Mouse (Mus musculus) adrenal gland, adult 2 months (tissue): ENCODE measurements at regions not wholly inside any gene's neighbourhood (a gene's known extent, or its start where the extent isn't known, plus 50 kb on each side); places are given as distances from the start of the nearest gene placed in this dataset.

ENCODE experiments used
- DNase-seq: peaks from one replicate; pipeline ENCODE4 v3.0.0; 2021

DNA sequence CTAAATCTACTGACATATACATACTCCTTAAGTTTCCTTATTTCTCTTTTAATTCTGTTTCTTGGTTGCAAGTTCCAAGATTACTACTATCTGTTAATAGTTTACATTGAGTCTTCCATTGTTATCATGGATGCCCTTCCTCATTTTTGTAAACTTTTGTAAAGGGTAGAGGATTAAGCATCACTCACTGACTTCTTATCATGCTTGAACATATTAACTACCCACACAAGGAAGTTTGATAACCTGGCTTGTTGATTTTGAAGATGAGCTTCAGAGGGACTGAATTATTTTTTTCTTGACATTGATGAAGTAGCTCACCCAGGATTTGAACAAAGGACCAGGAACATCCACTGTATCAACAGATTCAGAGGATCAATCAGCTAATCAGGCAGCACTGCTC, 162.8 kb upstream of the Fam98a start:
- no peak for DNase-seq

DNA sequence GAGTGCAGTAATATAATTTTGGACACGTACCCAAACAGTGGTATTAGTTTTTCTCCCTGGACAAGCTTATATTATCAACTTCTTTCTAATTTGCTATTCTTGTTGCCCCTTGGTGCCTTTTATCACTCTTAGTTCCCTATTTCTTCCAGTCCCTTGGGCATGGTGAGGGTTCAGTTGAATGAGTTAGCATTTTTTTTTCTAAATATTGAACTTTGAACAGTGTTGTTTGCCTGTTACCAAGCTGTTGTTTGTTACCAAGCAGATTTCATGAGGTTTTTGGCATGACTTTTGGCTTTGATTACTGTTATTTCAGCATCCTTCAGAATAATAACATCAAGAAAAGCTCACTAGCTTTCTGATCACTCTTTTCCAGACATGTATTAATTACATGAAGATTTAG, 162.3 kb upstream of the Fam98a start:
- no peak for DNase-seq

- DNase-seq = no peak
These were observed 155.9 kb upstream of the Fam98a start for GRCm38 (mm10) chr17:75707687-75708086.

- no peak for DNase-seq
These were observed 153.6 kb upstream of the Fam98a start for GRCm38 (mm10) chr17:75705357-75705756.

- DNase-seq = no peak
These were observed 152.1 kb upstream of the Fam98a start for GRCm38 (mm10) chr17:75703865-75704264.

- no peak for DNase-seq
These were observed 145.0 kb upstream of the Fam98a start for GRCm38 (mm10) chr17:75696729-75697103.

DNA sequence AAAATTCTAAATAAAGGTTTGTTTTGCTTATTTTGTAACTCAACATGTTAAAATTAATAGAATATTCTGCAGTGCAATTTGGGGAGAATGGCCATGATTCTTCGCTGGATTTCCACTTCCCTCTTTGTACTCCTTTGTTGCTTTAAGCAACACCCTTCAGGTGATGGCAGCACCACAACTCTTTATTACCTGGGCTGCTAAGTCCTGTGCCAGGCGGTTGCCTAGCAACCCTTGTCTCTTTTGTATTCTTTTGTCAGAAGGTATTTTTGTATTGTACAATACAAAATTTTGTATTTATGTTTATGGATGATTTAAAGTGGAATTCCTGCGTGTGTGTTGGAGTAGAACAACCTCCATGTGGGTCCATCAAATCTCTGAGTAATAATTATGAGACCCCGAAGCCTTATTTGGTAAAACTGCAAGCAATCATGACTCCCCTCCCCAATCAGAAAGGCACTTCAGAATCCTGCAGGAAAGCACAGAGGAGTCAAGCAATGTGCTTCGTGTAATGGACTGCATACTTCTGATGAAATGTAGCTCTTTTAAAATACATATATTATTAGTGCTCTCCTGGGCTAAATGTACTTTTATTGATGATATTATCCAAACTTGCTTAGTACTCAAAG, 144.5 kb upstream of the Fam98a start:
- DNase-seq = no peak

DNA sequence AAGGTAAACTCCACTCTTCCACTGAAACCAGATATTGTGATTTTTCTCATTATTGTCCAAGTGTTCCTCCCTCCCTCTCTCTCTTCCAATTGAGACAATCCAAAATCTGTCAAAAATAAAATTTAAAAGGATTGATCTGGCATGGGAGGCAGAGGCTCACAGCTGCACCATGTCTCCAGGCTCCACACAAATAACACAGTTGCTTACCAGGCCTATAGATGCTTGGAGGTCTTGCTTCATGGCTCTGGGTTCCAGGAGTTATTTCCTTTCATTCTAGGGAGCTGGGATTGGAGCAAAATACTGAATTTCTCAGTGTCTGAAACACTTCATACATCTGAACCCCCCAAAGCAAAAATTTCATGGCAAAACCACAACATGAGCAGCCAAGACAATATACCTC, 134.2 kb upstream of the Fam98a start:
- DNase-seq = no peak

DNA sequence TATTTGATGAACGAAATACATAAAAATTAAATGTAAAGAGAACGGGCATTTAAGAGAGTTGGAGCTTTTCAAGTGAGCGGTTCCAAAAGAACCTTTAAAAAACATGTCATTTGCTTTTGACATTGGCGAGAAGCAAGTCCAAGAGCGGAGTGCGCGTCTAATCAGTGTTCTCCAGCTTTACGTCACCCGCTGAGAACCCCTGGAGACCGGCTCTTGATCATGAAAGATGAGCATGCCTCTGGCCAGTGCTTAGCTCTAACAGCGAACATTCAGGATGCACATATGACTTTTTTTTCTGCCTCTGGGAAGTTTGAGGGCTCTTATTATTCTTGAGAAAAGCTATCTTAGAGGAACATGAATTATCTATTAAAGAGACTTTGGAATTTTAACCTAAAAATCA, 95.2 kb upstream of the Fam98a start:
- DNase-seq = no peak

GRCm38 (mm10) chr17:75644698-75645097, 93.0 kb upstream of the Fam98a start:
- DNase-seq = no peak

- no peak for DNase-seq
These were observed 90.6 kb upstream of the Fam98a start for GRCm38 (mm10) chr17:75642311-75642710.

DNA sequence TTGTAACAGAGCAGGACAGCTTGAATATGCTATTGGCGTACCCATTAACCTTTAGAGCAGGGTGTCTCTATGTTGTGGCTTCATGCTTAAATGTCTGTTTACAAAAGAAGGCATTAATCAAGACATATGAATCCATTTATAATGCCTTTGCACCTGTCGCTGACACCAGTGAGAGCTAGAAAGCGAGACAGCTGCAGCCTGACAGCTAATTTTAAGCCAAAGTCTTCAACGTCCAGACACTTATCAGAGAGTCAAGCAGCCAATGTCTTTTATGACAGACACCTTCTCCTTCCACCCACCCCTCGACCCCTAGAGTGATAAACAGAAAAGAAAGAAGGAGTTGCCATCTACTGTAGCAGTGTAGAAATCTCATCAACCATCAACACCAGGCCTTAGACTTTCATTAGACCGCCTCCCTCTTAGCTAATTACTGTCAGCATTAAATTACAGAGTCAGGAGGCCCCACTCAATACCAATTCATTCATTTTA, 89.3 kb upstream of the Fam98a start:
- DNase-seq = no peak

DNA sequence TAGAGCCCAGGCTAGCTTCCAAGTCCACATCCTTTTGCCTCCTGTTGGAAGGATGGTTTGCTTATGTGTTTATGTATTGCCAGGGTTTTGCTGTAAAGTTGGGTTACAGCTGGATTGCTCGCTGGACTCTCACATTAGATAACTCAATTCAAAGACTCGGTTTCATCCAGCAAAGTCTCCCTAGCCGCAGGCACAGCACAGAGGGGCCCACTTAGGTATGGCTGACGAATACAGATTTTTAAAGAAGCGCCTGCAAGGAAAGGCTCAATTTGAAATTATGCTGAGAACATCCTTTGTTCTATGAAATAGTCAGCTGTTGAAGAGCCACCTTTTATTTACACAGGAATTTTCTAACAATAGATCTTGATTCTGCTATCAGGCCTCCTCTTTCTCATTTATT, 88.8 kb upstream of the Fam98a start:
- no peak for DNase-seq

DNA sequence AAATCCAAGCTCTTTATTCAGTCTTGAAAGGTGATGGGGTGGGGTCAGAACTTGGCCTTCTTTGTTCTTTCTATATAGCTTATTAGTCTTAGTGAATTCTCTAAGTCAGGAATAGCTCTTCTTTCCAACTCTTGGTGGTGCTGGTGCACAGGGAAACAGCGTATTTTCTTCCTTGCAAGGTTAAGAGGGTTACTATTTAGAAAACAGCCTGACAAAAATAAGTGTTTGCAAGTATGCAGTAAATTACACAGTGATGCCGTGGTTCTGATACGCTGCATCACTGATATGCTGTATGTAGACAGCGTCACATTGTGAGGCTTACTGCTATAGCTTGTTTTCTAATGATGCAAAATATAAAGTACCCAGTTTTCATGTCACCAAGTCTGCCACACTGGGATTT, 78.1 kb upstream of the Fam98a start:
- DNase-seq = no peak

GRCm38 (mm10) chr17:75619472-75619871, 67.7 kb upstream of the Fam98a start:
- no peak for DNase-seq

GRCm38 (mm10) chr17:75618514-75618913, 66.8 kb upstream of the Fam98a start:
- DNase-seq = no peak

DNA sequence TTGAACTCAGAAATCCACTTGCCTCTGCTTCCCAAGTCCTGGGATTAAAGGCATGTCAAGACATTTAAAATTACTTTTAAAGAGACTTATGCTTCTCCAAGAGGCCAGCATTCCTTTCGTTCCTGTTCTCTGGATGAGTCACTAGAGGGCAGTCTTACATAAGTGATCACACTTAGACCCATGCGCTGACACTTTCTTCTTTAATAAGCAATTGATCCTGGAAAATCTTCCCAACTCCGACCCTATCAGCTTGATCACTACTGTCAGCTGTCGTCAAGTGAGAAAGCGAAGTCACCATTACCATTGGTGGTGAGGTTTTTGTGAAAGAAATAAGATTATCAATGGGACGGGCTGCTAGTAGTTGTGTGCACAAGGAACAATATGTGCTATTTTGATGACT, 65.5 kb upstream of the Fam98a start:
- peak; percentile 4 for DNase-seq

DNA sequence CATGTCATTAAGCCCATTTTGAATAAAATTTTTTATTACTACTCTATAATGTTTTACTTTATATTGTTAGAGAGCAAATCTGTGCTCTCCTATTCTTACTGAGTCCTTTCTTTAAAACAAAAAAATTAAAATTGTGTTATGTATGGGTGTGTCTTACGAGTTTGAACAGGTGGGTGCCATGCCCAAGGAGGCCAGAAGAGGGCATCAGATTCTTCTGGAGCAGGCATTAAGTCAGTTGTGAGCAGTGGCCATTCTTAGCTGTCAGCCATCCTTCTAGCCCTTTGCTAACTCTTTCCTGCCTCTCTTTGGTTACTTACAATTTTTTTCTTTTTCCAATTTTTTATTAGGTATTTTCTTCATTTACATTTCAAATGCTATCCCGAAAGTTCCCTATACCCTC, 63.6 kb upstream of the Fam98a start:
- DNase-seq = peak; percentile 14

- DNase-seq = no peak
These were observed 51.8 kb upstream of the Fam98a start for GRCm38 (mm10) chr17:75603417-75604086.
